Mouse (Mus musculus) c-Kit-positive CD71-positive TER-119-negative erythroid progenitor cells, embryonic 14.5 days (primary cell): ENCODE measurements around the gene Bahd1.
A peak's percentile ranks its signal among the peaks of the same experiment; 100 is the strongest.

Experiments used
- DNase-seq: peaks from one replicate; pipeline ENCODE4 v3.0.0-alpha.2; 2013; ENCODE audit warnings: low read depth

Bahd1 gene

GRCm38 (mm10) chr2:118899981-118900825 is at the start of gene Bahd1:
TSS of gene Bahd1 (plus strand) at chr2:118900377.
- no peak for DNase-seq

GRCm38 (mm10) chr2:118851756-118852155 is 48.4 kb upstream of the Bahd1 start:
- no peak for DNase-seq

GRCm38 (mm10) chr2:118861454-118862339 is 38.5 kb upstream of the Bahd1 start, which contains the start of gene Ivd:
TSS of gene Ivd (plus strand) at chr2:118861954.
- peak; percentile 93 for DNase-seq

- DNase-seq, result no peak
These were observed 37.9 kb upstream of the Bahd1 start for GRCm38 (mm10) chr2:118862340-118862675.

GRCm38 (mm10) chr2:118870601-118871000 is 29.6 kb upstream of the Bahd1 start:
- no peak for DNase-seq

- no peak for DNase-seq
These were observed 29.1 kb upstream of the Bahd1 start for GRCm38 (mm10) chr2:118871032-118871431.

GRCm38 (mm10) chr2:118873018-118873417 is 27.2 kb upstream of the Bahd1 start:
- DNase-seq, result no peak

GRCm38 (mm10) chr2:118873890-118874430 is 26.2 kb upstream of the Bahd1 start:
- DNase-seq, result no peak

- DNase-seq, result no peak
These were observed 24.9 kb upstream of the Bahd1 start for GRCm38 (mm10) chr2:118875316-118875715.

GRCm38 (mm10) chr2:118876453-118876852 is 23.7 kb upstream of the Bahd1 start:
- DNase-seq, result no peak

GRCm38 (mm10) chr2:118881019-118881418 is 19.2 kb upstream of the Bahd1 start:
- no peak for DNase-seq

GRCm38 (mm10) chr2:118881956-118882355 is 18.2 kb upstream of the Bahd1 start:
- no peak for DNase-seq

GRCm38 (mm10) chr2:118882840-118883679 is 17.1 kb upstream of the Bahd1 start:
- DNase-seq, result peak; percentile 50

GRCm38 (mm10) chr2:118887440-118887839 is 12.7 kb upstream of the Bahd1 start:
- no peak for DNase-seq

- peak; percentile 51 for DNase-seq
These were observed 12.2 kb upstream of the Bahd1 start for GRCm38 (mm10) chr2:118887845-118888548.

GRCm38 (mm10) chr2:118891173-118891572 is 9.0 kb upstream of the Bahd1 start:
- DNase-seq, result no peak

GRCm38 (mm10) chr2:118895990-118896913 is 3.9 kb upstream of the Bahd1 start:
- no peak for DNase-seq

GRCm38 (mm10) chr2:118896914-118897291 is 3.3 kb upstream of the Bahd1 start:
- no peak for DNase-seq

- no peak for DNase-seq
These were observed 2.8 kb upstream of the Bahd1 start for GRCm38 (mm10) chr2:118897392-118897791.

GRCm38 (mm10) chr2:118897808-118898207 is 2.4 kb upstream of the Bahd1 start:
- no peak for DNase-seq
